Mouse (Mus musculus): Measurements from ENCODE around the gene Col5a2. TPM values are rescaled to one million over a fixed set of nuclear protein-coding genes. Genes with fewer than 3 reads are reported as not detected.
A peak's percentile ranks its signal among the peaks of the same experiment; 100 is the strongest.
"Not testable (repeated sequence)": the region's sequence is repeated elsewhere in the genome, so short reads cannot be mapped to it uniquely, and the experiment has no call there.

Gene Col5a2
- total RNA-seq (2021) = 1 to 10 TPM; 7.4 to 8.4 TPM
- long read RNA-seq, experiment 1, full-length matches to known transcripts = 4 of 9 reads
- long read RNA-seq, experiment 1, partial matches to known transcripts = 2 of 9 reads
- long read RNA-seq, experiment 1, other reads (novel, unspliced or antisense) = 3 of 9 reads
- long read RNA-seq, experiment 2, full-length matches to known transcripts = 3 of 11 reads
- long read RNA-seq, experiment 2, partial matches to known transcripts = 4 of 11 reads
- long read RNA-seq, experiment 2, other reads (novel, unspliced or antisense) = 4 of 11 reads

DNA sequence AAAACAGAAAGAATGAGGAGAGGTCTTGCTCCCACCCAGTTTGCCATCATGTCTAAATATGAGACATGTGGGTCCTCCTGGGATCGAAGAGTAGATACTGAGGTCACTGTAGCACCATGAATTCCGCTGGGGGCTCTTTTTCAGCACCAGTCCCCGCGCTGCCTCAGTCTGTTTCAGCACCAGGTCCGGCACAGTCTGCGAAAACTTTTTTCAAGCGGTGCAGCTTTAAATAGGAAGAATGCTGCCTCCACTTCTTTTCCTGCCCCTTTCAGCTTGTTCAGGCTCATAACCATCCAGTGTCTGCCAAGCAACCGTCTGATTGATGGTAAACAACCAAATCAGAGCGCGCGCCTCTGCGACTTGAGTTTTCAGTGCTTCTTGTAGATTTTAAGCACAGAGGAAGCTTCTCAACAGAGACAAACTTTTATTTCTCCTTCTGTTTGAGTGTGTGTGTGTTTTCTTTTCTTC lies at the start of gene Col5a2:
Gene Col5a2, minus strand, starts transcription at position 418 of the 468 bp plus-strand sequence.
- DNase-seq (ENCODE audit: low spot score in 2 of 2) = peak; percentile 20 to 63
- H3K4me3 ChIP-seq = peak within 1 kb of the TSS; percentile 55
- 0 out of 2 replicates have a peak within 1 kb of the TSS, but pooled peaks have one; percentile 20 for H3K27ac ChIP-seq
- TF ChIP-seq CTCF (conservative IDR thresholded peaks at IDR 0.05) = no peak

GRCm38 (mm10) chr1:45550531-45550930 lies 47.4 kb upstream of the Col5a2 start:
- Histone ChIP-seq H3K27ac (no peak overlapping the region), H3K4me3 (no peak overlapping the region)
- no peak for TF ChIP-seq CTCF (conservative IDR thresholded peaks at IDR 0.05)
- DNase-seq (ENCODE audit: low spot score in 2 of 2) = no peak

DNA sequence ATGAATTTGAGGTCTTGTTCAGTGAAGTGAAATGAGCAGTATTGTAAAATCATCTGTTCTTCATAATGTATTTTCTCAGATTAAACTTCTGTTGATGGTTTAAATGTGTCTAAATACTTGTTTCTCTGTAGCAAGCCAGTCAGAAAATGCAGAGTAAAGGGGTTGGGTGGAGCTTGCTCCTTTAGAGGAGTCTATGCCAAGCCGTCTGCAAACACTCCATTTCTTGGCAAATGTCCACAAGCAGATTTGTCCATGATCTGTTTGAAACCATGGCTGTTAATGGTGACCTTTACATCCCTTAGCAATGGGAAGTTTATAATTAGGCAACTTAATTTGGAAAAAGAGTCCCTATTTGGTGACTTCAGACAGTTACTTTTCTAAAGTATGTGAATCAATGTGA lies 38.8 kb upstream of the Col5a2 start:
- no peak for DNase-seq (ENCODE audit: low spot score in 2 of 2)
- no peak for TF ChIP-seq CTCF (conservative IDR thresholded peaks at IDR 0.05)
- Histone ChIP-seq H3K4me3 (no peak overlapping the region), H3K27ac (no peak overlapping the region)

GRCm38 (mm10) chr1:45541161-45541560 lies 38.1 kb upstream of the Col5a2 start:
- DNase-seq (ENCODE audit: low spot score in 2 of 2) = no peak
- H3K4me3 ChIP-seq = no peak overlapping the region
- no peak for TF ChIP-seq CTCF (conservative IDR thresholded peaks at IDR 0.05)
- H3K27ac ChIP-seq = no peak overlapping the region

- Histone ChIP-seq H3K4me3 (no peak overlapping the region), H3K27ac (no peak overlapping the region)
- DNase-seq (ENCODE audit: low spot score in 2 of 2) = no peak
- no peak for TF ChIP-seq CTCF (conservative IDR thresholded peaks at IDR 0.05)
These were observed 28.4 kb upstream of the Col5a2 start for GRCm38 (mm10) chr1:45531486-45531885.

DNA sequence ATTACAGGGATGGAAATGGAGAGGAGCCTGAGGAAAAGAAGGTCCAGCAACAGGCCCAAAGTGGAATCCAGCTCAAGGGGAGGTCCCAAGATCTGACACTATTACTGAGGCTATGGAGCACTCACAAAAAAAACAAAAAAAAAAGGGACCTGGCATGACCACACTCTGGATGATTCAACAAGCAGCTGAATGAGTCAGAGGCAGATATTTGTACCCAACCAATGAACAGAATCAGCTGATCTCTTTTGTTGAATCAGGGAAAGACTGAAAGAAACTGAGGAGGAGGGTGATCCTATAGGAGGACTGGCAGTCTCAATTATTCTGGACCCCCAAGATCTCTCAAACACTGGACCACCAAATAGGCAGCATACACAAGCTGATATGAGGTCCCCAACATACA lies 24.4 kb upstream of the Col5a2 start:
- H3K4me3 ChIP-seq; DNase-seq (ENCODE audit: low spot score in 2 of 2); H3K27ac ChIP-seq: not testable (repeated sequence)

DNA sequence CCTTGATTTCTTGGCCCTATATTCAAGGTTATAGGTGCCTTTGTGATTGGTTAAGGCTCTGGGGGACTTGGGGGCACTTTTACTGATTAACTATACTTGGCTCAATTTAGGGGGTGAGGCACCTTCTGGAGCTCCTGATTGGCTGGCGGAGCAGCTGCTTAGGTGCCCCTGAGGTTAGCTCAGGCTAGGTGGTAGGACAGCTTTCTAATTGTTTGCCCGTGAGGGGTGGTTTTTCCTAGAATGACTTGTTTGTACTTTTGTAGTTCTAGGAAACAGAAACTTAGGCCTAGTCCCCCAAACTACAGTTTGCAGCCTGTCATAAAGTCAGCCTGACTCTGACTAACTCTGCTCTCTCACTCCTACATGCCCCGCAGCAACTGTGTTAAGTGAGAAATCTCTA lies 20.5 kb upstream of the Col5a2 start:
- no peak for DNase-seq (ENCODE audit: low spot score in 2 of 2)

DNA sequence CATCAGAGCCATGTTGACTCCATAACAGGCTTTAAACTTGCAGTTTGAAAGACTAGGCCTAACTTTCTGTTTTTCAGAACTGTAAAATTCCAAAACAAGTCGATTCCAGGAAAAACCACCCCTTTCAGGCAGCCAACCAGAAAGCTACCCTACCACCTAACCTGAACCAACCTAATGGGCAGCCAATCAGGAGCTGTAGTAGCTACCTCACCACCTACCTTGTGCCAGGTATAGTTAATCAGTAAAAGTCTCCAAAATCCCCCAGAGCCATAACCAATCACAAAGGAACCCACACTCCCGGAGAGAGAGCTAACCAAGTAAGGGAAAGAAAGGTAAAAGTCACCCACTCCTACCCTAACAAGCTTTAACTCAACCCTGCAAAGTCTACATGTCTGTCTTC lies 18.4 kb upstream of the Col5a2 start:
- no peak for TF ChIP-seq CTCF (conservative IDR thresholded peaks at IDR 0.05)
- Histone ChIP-seq H3K4me3 (no peak overlapping the region), H3K27ac (no peak overlapping the region)
- DNase-seq (ENCODE audit: low spot score in 2 of 2) = no peak

More for the DNA sequence above, 20.5 kb upstream of the Col5a2 start:
- H3K4me3 ChIP-seq = no peak overlapping the region
- no peak overlapping the region for H3K27ac ChIP-seq
- no peak for TF ChIP-seq CTCF (conservative IDR thresholded peaks at IDR 0.05)

GRCm38 (mm10) chr1:45502241-45502741 lies 791 bp downstream of the Col5a2 start:
- TF ChIP-seq CTCF (conservative IDR thresholded peaks at IDR 0.05) = no peak
- DNase-seq (ENCODE audit: low spot score in 2 of 2) = no peak
- no peak overlapping the region for H3K27ac ChIP-seq
- H3K4me3 ChIP-seq = peak overlapping the region; percentile 55

DNA sequence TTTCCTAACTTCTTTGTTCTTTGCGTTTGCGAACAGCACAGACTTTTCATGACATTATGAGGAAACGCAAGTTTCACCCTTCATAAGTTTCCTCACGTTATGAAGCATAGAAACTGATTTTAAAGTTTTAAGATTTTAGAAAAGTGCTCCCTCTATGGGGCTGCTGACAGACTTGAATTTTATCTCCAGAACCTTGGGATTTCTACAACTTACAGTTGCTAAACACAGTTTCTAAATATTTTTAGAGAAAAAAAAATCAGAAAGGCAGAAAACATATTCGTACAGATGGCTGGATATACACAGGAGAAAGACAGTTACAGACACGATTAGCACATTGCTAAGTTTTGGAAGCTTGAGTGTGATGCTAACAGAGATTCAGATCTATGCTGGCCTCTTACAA lies 1.6 kb downstream of the Col5a2 start:
- Histone ChIP-seq H3K27ac (no peak overlapping the region), H3K4me3 (peak overlapping the region; percentile 55)
- no peak for DNase-seq (ENCODE audit: low spot score in 2 of 2)
- peak; percentile 67 for TF ChIP-seq CTCF (conservative IDR thresholded peaks at IDR 0.05)

DNA sequence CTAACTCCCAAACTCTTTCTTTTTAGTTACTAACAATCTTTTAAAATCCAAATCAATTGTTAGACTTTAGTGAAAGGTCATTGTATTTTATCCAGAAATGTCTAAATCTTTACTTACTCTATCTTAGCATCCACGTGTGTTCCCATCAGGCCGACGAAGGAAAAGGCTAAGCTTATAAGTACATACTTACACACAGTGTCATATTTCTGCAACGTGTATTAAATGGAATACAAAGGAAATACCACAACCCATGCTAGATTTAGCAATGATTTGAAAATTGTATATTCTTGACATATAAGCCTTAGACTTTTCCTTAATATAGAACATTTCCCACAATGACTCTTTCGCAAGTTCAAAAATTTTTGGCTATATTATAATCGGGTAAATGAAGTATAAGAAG lies 2.6 kb downstream of the Col5a2 start:
- no peak overlapping the region for H3K27ac ChIP-seq
- H3K4me3 ChIP-seq = no peak overlapping the region
- DNase-seq (ENCODE audit: low spot score in 2 of 2) = no peak
- no peak for TF ChIP-seq CTCF (conservative IDR thresholded peaks at IDR 0.05)

- no peak overlapping the region for H3K4me3 ChIP-seq
- H3K27ac ChIP-seq = no peak overlapping the region
- TF ChIP-seq CTCF (conservative IDR thresholded peaks at IDR 0.05) = no peak
- no peak for DNase-seq (ENCODE audit: low spot score in 2 of 2)
These were observed 8.1 kb downstream of the Col5a2 start for GRCm38 (mm10) chr1:45495025-45495424.

GRCm38 (mm10) chr1:45492130-45492723 lies 10.9 kb downstream of the Col5a2 start:
- peak; percentile 39 for TF ChIP-seq CTCF (conservative IDR thresholded peaks at IDR 0.05)
- Histone ChIP-seq H3K27ac (peak overlapping the region; percentile 3; the same call in 1 of the 2 replicates), H3K4me3 (no peak overlapping the region)
- peak in 1 of 2 experiments; percentile 2 for DNase-seq (ENCODE audit: low spot score in 2 of 2)

GRCm38 (mm10) chr1:45490451-45490850 lies 12.6 kb downstream of the Col5a2 start:
- no peak overlapping the region for H3K27ac ChIP-seq
- no peak overlapping the region for H3K4me3 ChIP-seq
- no peak for DNase-seq (ENCODE audit: low spot score in 2 of 2)
- TF ChIP-seq CTCF (conservative IDR thresholded peaks at IDR 0.05) = no peak
